Mouse (Mus musculus) brain, embryonic 14.5 days (tissue): ENCODE measurements at regions not wholly inside any gene's neighbourhood (a gene's known extent, or its start where the extent isn't known, plus 50 kb on each side); places are given as distances from the start of the nearest gene placed in this dataset.

Experiments used
- CTCF ChIP-seq: fragments of 200-500 bp; IDR thresholded peaks from 2 replicates; pipeline ENCODE4 v1.5.1; 2012; ENCODE audit warnings: inconsistent platforms, mild to moderate bottlenecking, moderate library complexity, borderline replicate concordance; ENCODE audit not compliant: insufficient read depth, insufficient read length; ENCODE audit errors: extremely low read depth
- POLR2A ChIP-seq: fragments of 200-500 bp; IDR thresholded peaks from 2 replicates; pipeline ENCODE4 v1.6.1; 2012; ENCODE audit warnings: mild to moderate bottlenecking, inconsistent platforms, borderline replicate concordance; ENCODE audit not compliant: poor library complexity, insufficient read depth, insufficient read length, severe bottlenecking; ENCODE audit errors: extremely low read depth

GRCm38 (mm10) chr4:91080620-91081441 is 319.8 kb downstream of the Elavl2 start:
- no peak for TF ChIP-seq POLR2A
- TF ChIP-seq CTCF: no peak
